Comparison of ENCODE assay signal across 8 mouse cellular contexts in genomic region chr6:129532556-129532941, GRCm38 (mm10). TPM values are rescaled to one million over a fixed set of nuclear protein-coding genes. Genes with fewer than 3 reads are reported as not detected.
DNase-seq lines count a peak whose midpoint lies in the region; ATAC-seq and TF ChIP-seq lines count a peak whose summit lies in the region.

No protein-coding gene starts in this region.

- DNase-seq in R1 (ENCODE audit: low read depth, low spot score), result peak; percentile 66
- DNase-seq in cerebellum, adult 9-11 months, result peak; percentile 73
- DNase-seq in gastrocnemius, adult 2 months, result peak; percentile 84
- DNase-seq in hindbrain, embryonic 14.5 days (ENCODE audit: low spot score), result peak; percentile 71
- DNase-seq in layer of hippocampus, postnatal 14 days (ENCODE audit: low spot score in 2 of 2), result peak; percentile 48 to 65
- DNase-seq in lung, postnatal 36 days, result peak; percentile 83
- peak; percentile 58 for DNase-seq in right cerebral cortex, adult 18-20 months
- DNase-seq in thymus, postnatal 4 days, result no peak

- peaks cover 4% of the 10 kb centered on the region for H3K36me3 ChIP-seq in hindbrain, embryonic 14.5 days (replicated peaks; ENCODE audit: control insufficient read depth, insufficient read depth)

- 32% methylated on average over 7 of the region's 7 CpGs for WGBS in hindbrain, embryonic 14.5 days

- H3K4me1 ChIP-seq in hindbrain, embryonic 14.5 days (replicated peaks; ENCODE audit: control insufficient read depth, insufficient read depth, low read length), result peaks cover 24% of the 10 kb centered on the region

- H3K27ac ChIP-seq in gastrocnemius, adult 2 months, result peak overlapping the region; percentile 99
- H3K27ac ChIP-seq in hindbrain, embryonic 14.5 days, result peak overlapping the region; percentile 94

- ATAC-seq in hindbrain, embryonic 14.5 days (ENCODE audit: low FRiP score), result peak; percentile 34

- no peaks in the 10 kb centered on the region for H3K27me3 ChIP-seq in hindbrain, embryonic 14.5 days (ENCODE audit: control insufficient read depth, insufficient read depth, low read length)

- peak overlapping the region; percentile 84 for H3K4me3 ChIP-seq in gastrocnemius, adult 2 months
- H3K4me3 ChIP-seq in hindbrain, embryonic 14.5 days (replicated peaks; ENCODE audit: low read length), result peak overlapping the region; percentile 94

- intact Hi-C loops in gastrocnemius, adult 2 months (cut with DNase I), result loop anchor here (5.0 to 10.0 kb wide), 2 partner anchors 688 to 770 kb away; no protein-coding TSS in a partner anchor

- H3K9me3 ChIP-seq in hindbrain, embryonic 14.5 days (ENCODE audit: control insufficient read depth, low read length), result no peaks in the 10 kb centered on the region

- H3K9ac ChIP-seq in hindbrain, embryonic 14.5 days, result peak overlapping the region; percentile 95

- H3K4me2 ChIP-seq in hindbrain, embryonic 14.5 days (replicated peaks), result peak overlapping the region; percentile 75

- TF ChIP-seq CTCF in gastrocnemius, adult 2 months (IDR thresholded peaks at IDR 0.05), result no peak; the same call in 1 of the 2 replicates

RNA-seq across cellular contexts. Expression of gene Gabarapl1, which starts 0.4 kb away (rescaled TPM):
- 10 to 100 TPM; 64.0 to 81.6 TPM for total RNA-seq in gastrocnemius, adult 2 months (2021)
- 74.7 and 80.9 TPM in 2 replicates for polyA plus RNA-seq in hindbrain, embryonic 14.5 days (2014; fragmentation: Nextera tagmentation; extraction: Ambion mirVana)
- total RNA-seq in layer of hippocampus, postnatal 14 days (2021), result 100 to 1,000 TPM; 517 to 530 TPM

RNA-seq across cellular contexts. Expression of gene Tmem52b, which starts 20.2 kb away (rescaled TPM):
- total RNA-seq in gastrocnemius, adult 2 months (2021), result not detected
- 0.24 TPM in 1 of 2 replicates, not detected in the other for polyA plus RNA-seq in hindbrain, embryonic 14.5 days (2014; fragmentation: Nextera tagmentation; extraction: Ambion mirVana)
- not detected for total RNA-seq in layer of hippocampus, postnatal 14 days (2021)

RNA-seq across cellular contexts. Expression of gene Olr1, which starts 25.6 kb away (rescaled TPM):
- total RNA-seq in gastrocnemius, adult 2 months (2021), result not detected
- polyA plus RNA-seq in hindbrain, embryonic 14.5 days (2014; fragmentation: Nextera tagmentation; extraction: Ambion mirVana), result not detected in 2 replicates
- not detected for total RNA-seq in layer of hippocampus, postnatal 14 days (2021)

RNA-seq across cellular contexts. Expression of gene Klre1, which starts 45.2 kb away (rescaled TPM):
- total RNA-seq in gastrocnemius, adult 2 months (2021), result not detected
- polyA plus RNA-seq in hindbrain, embryonic 14.5 days (2014; fragmentation: Nextera tagmentation; extraction: Ambion mirVana), result not detected in 2 replicates
- total RNA-seq in layer of hippocampus, postnatal 14 days (2021), result not detected

RNA-seq across cellular contexts. Expression of gene Klrd1, which starts 59.0 kb away (rescaled TPM):
- not detected for total RNA-seq in gastrocnemius, adult 2 months (2021)
- polyA plus RNA-seq in hindbrain, embryonic 14.5 days (2014; fragmentation: Nextera tagmentation; extraction: Ambion mirVana), result not detected in 2 replicates
- total RNA-seq in layer of hippocampus, postnatal 14 days (2021), result not detected

Comparison
In these comparisons a context has a peak if more than half of its experiments do, and no peak if none do; other contexts are left out.
1. RNA of gene Gabarapl1, which starts 0.4 kb away (total RNA-seq): 517 to 530 TPM in layer of hippocampus, postnatal 14 days; 64.0 to 81.6 TPM in gastrocnemius, adult 2 months; every median in the first group is over 4 times any median in the second.